Mouse (Mus musculus) bone marrow, adult 2 months (tissue): Measurements from ENCODE around the gene Ppp1r9b.

ENCODE experiments used
- CTCF ChIP-seq: fragments of 200-500 bp; IDR thresholded peaks from 2 replicates; pipeline ENCODE4 v1.5.1; 2011; ENCODE audit warnings: low read length, control low read depth; ENCODE audit not compliant: control insufficient read depth, insufficient read depth
- POLR2A ChIP-seq: fragments of 200-500 bp; IDR thresholded peaks from 2 replicates; pipeline ENCODE4 v1.6.1; 2011; ENCODE audit warnings: low read depth, mild to moderate bottlenecking, control low read depth, low read length, borderline replicate concordance; ENCODE audit not compliant: control insufficient read depth

DNA sequence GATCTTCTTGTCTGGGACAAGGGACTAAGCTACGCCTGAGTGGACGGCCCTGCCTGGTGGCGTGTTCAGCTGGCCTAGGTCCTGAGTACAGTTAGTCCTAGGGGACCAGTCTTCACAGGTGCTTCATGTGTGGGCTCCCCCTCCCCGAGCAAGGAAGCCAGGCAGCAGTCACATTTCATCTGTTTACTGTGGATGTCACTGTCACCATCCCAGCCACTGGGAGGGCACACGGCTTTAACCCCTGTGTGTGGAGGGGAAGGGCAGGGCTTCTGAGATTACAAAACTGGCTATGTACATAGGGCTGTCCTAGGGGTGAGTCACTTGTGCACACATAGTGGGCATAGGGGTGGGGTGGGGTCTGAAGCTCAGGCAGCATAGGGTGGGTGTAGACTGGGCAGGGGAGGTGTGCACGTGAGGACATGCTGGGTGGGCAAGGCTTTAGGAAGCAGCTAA lies 35.3 kb downstream of the Ppp1r9b start:
- no peak for TF ChIP-seq POLR2A
- no peak for TF ChIP-seq CTCF
